ENCODE assay signal across 8 mouse cellular contexts in the genomic region with DNA sequence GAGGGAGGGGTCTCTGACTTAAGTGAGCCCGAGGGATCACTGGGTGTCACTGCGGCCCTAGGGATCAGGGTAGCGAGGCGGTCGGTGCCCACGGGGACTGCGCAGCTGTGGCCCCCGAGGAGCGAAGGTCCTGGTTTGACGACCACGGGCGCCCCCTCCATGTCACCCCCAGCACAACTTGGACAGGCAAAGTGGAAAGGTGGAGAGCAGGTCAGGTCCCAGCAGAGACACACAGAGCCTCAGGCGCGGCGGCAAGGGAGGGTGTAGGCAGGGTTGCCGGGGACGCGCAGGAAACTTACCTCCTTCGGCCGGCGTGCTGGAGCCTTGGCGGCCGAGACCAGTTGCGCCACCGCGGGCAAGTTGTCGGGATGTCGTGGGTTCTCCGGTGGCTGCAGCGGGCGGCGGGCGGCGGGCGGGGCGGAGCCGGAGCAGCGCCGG. TPM values are rescaled to one million over a fixed set of nuclear protein-coding genes. Genes with fewer than 3 reads are reported as not detected.
A peak's percentile ranks its signal among the peaks of the same experiment; 100 is the strongest.
DNase-seq lines count a peak whose midpoint lies in the region; ATAC-seq and TF ChIP-seq lines count a peak whose summit lies in the region.

Gene Pip5k1b, minus strand, starts transcription at position 407 of the 438 bp plus-strand sequence.

- H3K4me1 ChIP-seq in forebrain, embryonic 16.5 days (replicated peaks; ENCODE audit: control insufficient read depth, insufficient read depth, low read length), result peaks cover 20% of the 10 kb centered on the region
- H3K4me1 ChIP-seq in lung, postnatal 0 days (ENCODE audit: insufficient read depth, low read depth, low read length), result peaks cover 5% of the 10 kb centered on the region; the same call in 1 of the 2 replicates

- H3K27ac ChIP-seq in forebrain, embryonic 16.5 days (ENCODE audit: low read length), result no peak within 1 kb of the TSS
- H3K27ac ChIP-seq in lung, postnatal 0 days (ENCODE audit: low read length), result peak within 1 kb of the TSS; percentile 87

- H3K27me3 ChIP-seq in forebrain, embryonic 16.5 days (replicated peaks; ENCODE audit: control insufficient read depth, insufficient read depth, low read length), result peaks cover 10% of the 10 kb centered on the region; the same call in 1 of the 2 replicates
- H3K27me3 ChIP-seq in lung, postnatal 0 days (replicated peaks; ENCODE audit: insufficient read depth, low read length), result no peaks in the 10 kb centered on the region; the same call in 1 of the 2 replicates

- peak; percentile 72 for DNase-seq in Muller cell, postnatal 12 days (ENCODE audit: inconsistent ontology term)
- DNase-seq in cerebellum, adult 18-20 months, result peak; percentile 71 to 77
- peak; percentile 70 for DNase-seq in heart, postnatal 4 days
- peak; percentile 51 to 63 for DNase-seq in layer of hippocampus, postnatal 10 days (ENCODE audit: low spot score in 2 of 2)
- peak; percentile 76 for DNase-seq in lung, postnatal 0 days (ENCODE audit: low spot score)
- DNase-seq in retina, embryonic 14.5 days (ENCODE audit: low spot score), result peak; percentile 70
- peak; percentile 49 for DNase-seq in urinary bladder, postnatal 14 days (ENCODE audit: low spot score)

- no peaks in the 10 kb centered on the region for H3K9me3 ChIP-seq in forebrain, embryonic 16.5 days (ENCODE audit: control insufficient read depth, low read length)
- no peaks in the 10 kb centered on the region for H3K9me3 ChIP-seq in lung, postnatal 0 days (ENCODE audit: low read length)

- peak; percentile 59 for ATAC-seq in forebrain, embryonic 16.5 days
- peak; percentile 59 for ATAC-seq in lung, postnatal 0 days

- TF ChIP-seq CTCF in lung, postnatal 0 days (IDR thresholded peaks at IDR 0.05), result peak; percentile 48

- H3K4me3 ChIP-seq in forebrain, embryonic 16.5 days (replicated peaks; ENCODE audit: low read length), result peak within 1 kb of the TSS; percentile 85
- H3K4me3 ChIP-seq in lung, postnatal 0 days (ENCODE audit: low read depth, low read length), result peak within 1 kb of the TSS; percentile 77

- no peaks in the 10 kb centered on the region for H3K36me3 ChIP-seq in forebrain, embryonic 16.5 days (ENCODE audit: control insufficient read depth, insufficient read depth)
- H3K36me3 ChIP-seq in lung, postnatal 0 days (ENCODE audit: insufficient read depth, low read length), result no peaks in the 10 kb centered on the region

- H3K9ac ChIP-seq in forebrain, embryonic 16.5 days (replicated peaks; ENCODE audit: low read depth, low read length), result peak within 1 kb of the TSS; percentile 84
- H3K9ac ChIP-seq in lung, postnatal 0 days (replicated peaks; ENCODE audit: low read depth), result peak within 1 kb of the TSS; percentile 66

- TF ChIP-seq EP300 in lung, postnatal 0 days (IDR thresholded peaks at IDR 0.05), result no peak

- H3K4me2 ChIP-seq in forebrain, embryonic 16.5 days (ENCODE audit: low read length), result peak within 1 kb of the TSS; percentile 84
- peak within 1 kb of the TSS; percentile 94 for H3K4me2 ChIP-seq in lung, postnatal 0 days (replicated peaks; ENCODE audit: low read depth, low read length)

- WGBS in forebrain, embryonic 16.5 days, result under 1% methylated on average over 28 of the region's 39 CpGs
- 1% methylated on average over 36 of the region's 39 CpGs for WGBS in lung, postnatal 0 days

RNA-seq across cellular contexts. Expression of gene Pip5k1b, which starts in this region (rescaled TPM):
- polyA plus RNA-seq in forebrain, embryonic 16.5 days (2015; fragmentation: Nextera tagmentation; extraction: Ambion mirVana), result 1.8 and 2.2 TPM in 2 replicates
- total RNA-seq in heart, postnatal 4 days (2021), result 10 to 100 TPM; 29.9 to 31.2 TPM
- 10 to 100 TPM; 21.6 to 21.7 TPM for total RNA-seq in layer of hippocampus, postnatal 10 days (2021)
- polyA plus RNA-seq in lung, postnatal 0 days (2015; fragmentation: Nextera tagmentation; extraction: Ambion mirVana), result 14.1 and 14.5 TPM in 2 replicates
